Mouse (Mus musculus): ENCODE data around the gene Iqca.

The Iqca gene

DNA sequence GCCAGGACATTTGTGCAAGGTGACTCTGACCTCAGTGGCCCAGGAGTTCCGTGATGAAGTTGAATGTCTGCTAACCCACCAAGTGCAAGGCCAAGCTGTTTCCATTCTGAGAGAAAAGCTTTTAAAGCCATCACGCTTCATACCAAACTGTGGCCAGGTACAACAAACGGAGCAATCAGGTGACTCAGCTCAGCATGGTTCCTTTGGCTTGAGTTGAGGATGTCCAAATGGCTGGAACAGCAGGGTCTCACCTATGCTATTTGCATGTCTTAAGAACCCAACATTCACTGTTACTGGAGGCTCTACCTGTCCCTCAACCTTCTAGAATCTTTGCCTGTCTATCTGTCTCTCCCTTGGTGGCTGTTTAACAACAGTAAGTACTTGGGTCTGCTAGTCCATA lies 93.1 kb downstream of the Iqca start:
- DNase-seq (ENCODE audit: low spot score) = no peak

DNA sequence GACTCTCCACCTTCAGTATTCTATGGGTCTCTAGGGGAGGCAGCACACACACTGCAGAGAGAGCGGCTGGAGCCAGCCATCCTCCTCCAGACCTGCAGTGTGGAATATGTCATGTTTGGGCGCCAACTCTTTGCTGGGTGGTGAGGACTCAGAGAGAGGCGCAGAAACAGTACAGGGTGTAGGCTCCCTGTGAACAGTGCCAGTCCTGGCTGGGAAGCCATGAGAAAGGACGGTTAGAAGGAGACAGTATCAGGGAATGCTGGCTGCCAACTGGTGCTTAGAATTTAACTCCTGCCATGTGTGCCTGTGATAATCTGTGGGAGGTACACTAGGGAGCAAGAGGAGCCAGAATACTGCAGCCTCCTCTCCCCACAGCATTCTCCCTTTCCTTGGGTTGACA lies 98.2 kb downstream of the Iqca start:
- no peak for DNase-seq (ENCODE audit: low spot score)

DNA sequence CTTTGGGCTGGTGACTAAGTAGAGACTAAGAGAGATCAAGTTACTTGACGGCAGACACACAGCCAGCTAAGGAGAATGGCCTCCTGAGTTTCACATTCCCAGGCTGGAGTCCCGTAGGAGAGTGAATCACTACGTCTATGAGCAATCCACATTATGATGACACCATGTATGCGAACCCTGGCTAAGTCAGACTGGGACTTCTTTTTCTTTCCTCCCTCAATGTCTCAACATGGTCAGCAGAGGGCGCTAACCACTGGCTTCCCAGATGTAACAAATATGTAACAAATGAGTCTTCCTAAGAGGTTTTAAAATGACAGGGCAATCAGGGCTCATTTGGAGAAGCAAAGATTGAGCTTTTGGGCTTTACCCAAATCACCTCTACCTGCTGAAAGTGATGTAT lies 101.9 kb downstream of the Iqca start:
- DNase-seq (ENCODE audit: low spot score) = no peak

DNA sequence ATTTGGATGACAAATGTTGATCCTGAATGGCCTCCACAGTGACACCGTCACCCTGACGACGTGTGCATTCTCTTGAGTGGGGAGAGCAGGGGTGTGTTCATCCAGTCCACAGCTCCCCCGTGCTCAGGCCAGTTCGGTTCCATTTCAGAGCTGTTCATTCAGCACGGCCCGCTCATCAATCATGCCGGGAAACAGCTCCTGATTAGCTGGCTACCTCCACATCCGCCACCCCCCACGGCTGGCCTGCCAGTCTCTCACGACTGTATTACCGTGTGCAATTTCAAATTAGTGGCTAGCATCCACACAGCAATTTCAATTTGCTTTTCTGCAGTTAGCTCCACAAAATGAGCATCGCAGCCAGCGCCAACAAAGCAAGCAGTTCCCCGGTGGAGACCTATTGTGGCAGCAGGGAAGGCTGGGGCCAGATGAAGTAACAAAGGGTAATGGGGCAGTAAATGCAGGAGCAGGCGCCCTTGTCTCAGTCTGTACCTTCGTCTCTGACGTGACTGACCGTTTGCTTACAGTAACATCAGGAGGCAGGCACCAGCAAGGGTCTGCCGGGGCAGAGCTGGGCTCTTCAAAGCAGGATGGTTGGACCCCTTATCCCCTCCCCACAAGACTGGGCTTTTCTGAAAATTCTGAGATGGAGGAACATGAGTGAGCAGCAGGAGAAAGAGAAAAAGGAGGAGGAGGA lies 103.0 kb downstream of the Iqca start:
- no peak for DNase-seq (ENCODE audit: low spot score)

DNA sequence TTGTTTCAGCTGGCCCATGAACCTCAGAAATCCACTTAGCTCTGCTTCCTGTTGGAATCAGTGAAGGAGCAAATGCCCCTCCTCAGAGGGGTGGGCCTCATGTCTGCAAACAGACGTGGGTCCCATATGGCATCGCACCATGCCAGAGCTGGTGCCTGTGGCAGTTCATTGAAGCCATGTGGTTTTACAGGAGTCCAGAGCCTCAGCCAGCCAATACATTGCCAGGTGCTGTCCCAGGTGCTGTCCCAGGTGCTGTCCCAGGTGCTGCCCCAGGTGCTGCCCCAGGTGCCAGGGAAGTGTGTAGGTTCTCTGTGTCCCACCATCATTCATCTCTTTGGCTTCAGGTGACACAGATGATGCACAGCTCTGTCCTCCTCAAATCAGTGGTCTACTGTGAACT lies 124.9 kb downstream of the Iqca start:
- DNase-seq (ENCODE audit: low spot score) = no peak

DNA sequence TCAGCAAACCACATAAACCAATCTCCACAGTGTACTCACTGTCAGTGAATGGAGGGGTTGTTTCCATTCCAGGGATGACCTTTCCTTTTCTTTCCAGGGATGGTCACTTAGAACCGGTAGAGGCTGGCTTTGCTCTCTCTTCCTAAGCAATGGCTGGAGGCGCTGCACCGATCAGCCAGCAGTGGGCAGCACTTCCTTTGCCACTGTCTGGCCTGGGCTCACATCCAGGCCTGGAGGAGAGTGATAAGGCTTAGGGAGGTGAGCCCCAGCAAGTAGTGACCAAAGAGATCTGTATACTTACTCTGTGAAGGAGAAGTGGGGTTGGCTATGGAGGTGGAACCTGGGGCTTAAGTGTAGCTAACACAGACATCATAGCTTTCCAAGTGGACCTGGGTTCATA lies 126.3 kb downstream of the Iqca start:
- DNase-seq (ENCODE audit: low spot score) = no peak

DNA sequence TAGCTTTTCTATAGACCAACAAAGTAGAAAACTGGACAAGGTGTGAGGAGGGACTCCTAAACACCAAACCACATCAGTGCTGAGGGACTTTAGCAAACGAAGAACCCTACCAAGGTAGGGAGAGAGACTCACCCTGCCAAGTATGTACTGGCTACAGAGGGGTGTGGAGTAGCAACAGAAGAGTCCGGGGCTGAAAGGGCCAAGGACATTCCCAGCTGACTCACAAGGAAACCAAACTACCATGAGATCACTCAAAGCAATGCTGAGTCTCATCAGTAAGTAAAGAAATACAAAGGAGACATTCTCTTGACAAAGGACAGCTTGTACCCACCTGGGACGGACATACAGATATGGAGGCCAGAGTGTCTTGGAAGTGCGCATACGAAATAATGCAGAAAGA lies 132.9 kb downstream of the Iqca start:
- DNase-seq (ENCODE audit: low spot score) = no peak

DNA sequence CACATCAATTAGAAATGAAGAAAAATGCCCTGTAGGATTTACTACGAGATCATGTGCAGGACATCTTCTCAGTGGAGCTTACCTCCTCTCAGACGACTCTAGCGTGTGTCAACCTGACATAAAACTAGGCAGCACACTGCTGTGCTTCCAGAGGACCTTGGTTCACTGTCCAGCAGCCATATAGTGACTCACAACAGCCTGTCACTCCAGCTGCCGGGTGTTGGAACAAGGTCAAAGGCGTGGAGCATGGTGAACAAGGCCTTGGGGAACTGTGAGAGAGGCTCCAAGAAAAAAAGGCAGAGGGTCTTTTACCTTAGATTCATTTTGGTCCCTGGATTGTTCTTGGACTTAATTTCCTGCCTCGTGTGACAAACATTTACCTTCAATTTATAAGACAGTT lies 135.1 kb downstream of the Iqca start:
- DNase-seq (ENCODE audit: low spot score) = no peak

DNA sequence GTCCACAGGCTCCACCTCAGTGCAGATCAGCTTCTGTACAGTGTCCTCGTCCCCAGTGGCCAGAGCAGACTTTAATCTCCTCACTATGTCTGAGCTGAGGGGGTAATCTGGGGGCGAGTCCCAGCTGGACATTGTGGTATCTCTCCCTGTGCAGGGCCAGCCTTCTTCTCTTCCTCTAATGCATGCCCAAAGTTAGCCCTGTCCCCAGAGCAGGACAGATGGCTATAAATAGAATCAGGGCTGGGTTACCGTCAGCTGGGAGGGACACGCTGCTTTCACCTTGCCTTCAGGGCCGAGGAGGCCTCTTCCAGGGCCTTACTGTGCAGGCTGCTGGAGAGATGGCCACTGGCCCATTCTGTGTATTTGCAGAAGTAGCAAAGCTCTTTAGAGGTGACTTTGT lies 138.8 kb downstream of the Iqca start, which contains the start of gene Asb18:
TSS of gene Asb18 (minus strand) at position 221 of the 400 bp plus-strand sequence.
- no peak for DNase-seq (ENCODE audit: low spot score)

DNA sequence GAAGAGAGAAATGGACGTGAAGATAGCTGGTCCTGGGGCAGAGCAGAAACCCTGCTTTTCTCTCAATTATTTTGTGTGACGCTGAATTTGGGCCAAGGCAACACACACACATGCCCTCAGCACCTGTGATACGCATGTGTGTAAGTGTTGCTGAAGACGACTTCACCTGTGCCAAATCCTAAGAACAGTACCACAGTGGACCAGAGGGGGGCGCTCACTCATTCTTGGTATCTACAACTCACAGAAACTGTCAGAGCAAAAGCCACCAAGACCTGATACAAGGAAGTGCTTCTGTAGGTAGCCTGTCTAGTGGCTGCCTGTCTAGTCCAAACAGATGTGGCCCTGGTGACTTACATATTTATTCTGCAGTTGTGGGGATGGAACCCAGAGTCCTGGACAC lies 139.9 kb downstream of the Iqca start:
- DNase-seq (ENCODE audit: low spot score) = no peak

DNA sequence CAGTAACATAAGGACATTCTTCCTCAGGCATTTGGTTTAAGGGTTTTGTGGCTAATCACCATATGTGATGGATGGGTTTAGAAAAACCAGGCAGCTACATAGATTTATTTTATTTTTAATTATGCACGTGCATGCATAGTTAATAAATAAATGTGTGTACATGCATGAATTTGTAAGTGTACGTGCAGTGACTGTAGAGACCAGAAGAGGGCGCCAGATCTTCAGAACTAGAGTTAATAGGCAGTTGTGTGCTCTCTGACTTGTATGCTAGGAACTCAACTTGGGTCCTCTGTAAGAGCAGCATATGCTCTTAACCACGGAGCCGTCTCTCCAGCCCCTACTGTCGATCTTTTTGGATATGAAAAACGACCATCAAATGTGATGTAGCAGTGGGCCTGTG lies 140.4 kb downstream of the Iqca start:
- DNase-seq (ENCODE audit: low spot score) = no peak

DNA sequence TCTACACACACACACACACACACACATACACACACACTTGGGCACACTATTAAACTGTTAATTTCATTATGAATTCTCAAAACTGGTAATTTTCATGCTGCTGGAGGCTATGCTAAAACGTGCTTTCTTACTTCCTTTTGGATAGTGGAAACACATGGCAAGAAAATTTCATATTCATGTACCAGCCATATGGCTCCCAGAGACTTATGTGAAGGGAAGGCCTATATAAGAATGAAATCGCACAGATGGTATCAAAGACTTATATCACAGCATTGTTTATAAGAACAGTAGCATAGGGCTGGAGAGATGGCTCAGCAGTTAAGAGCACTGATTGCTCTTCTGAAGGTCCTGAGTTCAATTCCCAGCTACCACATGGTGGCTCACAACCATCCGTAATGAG lies 141.0 kb downstream of the Iqca start:
- DNase-seq (ENCODE audit: low spot score) = no peak

DNA sequence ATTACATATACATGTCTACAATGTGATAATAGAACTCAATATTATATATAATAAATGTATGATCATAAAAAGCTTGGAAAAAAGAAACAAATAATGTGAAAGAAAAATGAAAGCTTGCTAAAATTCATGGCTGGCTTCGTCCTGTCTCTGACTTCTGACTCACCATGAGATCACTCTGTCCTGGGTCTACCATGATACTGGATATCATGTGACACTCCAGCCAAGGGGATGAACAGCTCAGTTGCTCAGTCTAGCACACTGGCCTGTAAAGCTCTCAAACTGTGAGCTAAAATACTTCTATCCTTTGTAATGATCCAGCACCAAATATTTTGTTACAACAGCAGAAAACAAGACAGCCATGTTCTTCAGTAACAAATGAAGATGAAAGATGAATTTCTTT lies 143.1 kb downstream of the Iqca start:
- no peak for DNase-seq (ENCODE audit: low spot score)

DNA sequence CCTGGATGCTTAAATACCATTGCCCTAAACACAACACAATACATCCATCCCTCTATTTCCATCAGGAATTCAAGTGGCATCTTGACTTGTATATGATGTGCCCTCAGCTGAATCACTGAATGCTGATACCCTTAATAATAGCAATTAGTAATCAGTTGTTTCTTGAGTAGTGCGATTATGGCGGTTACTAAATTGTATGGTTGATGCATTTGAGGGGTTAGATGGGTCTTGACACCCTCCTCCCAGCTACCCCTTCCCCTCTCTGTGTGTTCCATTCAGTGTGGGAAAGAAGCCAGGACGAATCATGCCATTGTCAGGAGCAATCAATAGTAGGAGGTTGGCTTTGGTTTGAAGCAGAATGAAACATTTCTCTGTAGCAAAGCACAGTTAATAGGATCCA lies 144.0 kb downstream of the Iqca start:
- DNase-seq (ENCODE audit: low spot score) = no peak

DNA sequence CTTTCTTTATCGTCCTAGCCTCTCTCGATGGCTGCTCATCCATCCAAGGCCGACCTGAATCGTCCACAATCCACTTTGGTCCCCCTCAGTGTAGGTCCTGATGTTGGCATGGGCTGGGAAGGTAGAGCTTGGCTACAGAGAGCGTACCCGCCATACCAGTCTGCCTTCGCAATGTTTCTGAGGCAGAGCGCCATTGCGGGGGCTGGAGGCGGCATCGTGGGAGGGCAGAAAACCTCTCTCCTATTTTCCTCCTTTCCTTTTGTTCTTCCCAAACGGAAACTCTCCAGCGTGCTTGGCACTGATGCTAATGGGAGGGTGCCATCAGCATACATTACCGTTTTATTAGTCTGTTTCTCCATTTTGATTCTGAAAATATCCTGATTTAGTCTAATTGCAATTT lies 146.5 kb downstream of the Iqca start:
- no peak for DNase-seq (ENCODE audit: low spot score)

DNA sequence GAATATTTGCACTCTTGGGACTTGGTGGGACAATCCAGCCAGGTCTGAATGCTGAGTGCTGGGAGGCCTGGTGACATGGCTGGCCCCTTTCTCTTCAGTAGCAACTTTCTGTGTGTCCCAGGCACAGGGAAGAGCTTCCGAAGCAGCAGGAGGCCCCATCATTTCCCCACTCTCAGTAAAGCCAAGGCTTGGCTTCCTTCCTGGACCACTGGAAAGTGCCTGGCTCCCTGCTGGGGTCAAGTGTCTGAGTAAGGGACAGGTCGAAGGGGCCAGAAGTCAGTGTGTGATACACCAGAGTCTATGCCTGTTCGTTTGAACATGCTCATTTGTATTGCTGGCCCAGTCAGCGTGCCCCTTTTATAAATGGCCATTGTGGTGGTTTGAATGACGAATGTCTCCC lies 152.2 kb downstream of the Iqca start:
- DNase-seq (ENCODE audit: low spot score) = no peak

DNA sequence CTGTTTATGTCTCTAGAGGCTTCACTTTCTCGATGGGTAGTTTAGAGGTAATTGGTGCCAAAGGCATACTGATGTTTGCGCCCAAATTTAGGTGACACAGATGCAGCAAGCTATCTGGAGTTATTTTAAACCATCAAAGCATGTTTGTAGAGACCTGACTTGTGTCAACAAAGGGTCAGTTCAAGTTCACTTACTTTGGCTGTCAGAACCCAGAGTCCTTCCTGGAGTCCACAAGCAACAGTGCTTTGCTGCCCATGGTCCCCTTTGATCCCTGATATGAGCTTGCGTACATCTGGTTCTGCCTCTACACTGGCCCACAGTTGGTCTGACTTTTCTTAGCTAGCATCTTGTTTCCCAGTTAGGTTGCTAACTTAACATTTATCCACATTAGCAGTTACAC lies 153.3 kb downstream of the Iqca start:
- DNase-seq (ENCODE audit: low spot score) = no peak

DNA sequence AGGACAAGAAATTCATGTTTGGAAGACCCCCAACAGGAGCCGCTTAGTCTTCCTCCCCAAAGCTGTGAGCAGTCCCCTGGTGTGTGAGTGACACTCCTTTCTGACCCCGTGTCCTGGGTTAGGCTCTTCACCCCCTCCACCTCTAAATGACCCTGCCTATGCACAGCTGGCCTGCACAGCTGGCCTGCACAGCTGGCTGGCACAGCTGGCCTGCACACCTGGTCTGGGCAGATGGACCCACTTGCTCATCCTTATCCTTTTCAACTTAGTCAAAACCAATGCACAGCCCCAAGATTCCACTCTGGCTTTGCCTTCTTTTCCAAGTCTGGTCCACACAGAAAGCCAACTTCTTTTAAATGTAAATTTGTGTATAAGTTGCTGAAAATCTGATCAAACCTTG lies 154.5 kb downstream of the Iqca start:
- no peak for DNase-seq (ENCODE audit: low spot score)

DNA sequence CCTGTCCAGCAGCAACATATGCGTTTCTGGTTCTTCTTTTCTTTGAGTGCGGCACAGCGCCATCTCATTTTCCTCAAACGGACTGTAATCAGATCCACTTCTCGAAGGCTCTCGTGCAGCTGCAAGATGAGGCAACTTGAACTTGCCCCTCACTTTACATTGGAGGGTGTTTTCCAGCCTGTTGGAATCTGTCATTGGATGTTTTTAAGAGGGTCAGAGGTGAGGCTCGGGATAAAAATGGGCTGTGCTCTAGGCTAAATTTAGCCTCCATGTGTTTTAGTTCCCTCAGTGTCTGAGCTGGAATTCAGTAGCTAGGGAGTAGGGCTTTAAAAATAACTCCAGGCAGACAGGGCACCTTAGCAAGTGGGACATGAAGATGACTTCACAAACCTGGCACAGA lies 155.1 kb downstream of the Iqca start:
- DNase-seq (ENCODE audit: low spot score) = no peak

DNA sequence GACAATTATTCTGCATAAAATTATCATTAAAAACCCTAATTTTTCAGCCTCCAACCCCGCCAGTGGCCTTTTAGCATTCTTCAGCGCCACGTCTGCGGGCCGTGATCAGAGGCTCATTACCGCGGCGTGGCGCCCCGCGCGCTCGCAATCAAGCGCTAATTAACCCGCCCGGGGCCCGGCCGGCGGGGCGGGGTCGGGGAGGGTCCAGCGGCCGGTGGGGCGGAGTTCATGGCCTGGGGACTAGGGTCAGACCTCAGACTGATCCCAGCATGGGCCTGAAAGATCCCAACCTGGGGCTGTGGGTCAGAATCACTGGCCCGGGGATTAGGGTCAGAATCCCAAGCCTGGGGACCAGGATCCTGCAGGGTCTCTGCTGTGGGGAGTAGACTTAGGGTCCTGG lies 160.9 kb downstream of the Iqca start:
- no peak for DNase-seq (ENCODE audit: low spot score)
